Mouse (Mus musculus): ENCODE results near the gene Usp2.

- TF ChIP-seq TAL1 (IDR thresholded peaks at IDR 0.05; ENCODE audit: low read length) = no peak
- no peak for TF ChIP-seq GATA1 (IDR thresholded peaks at IDR 0.05; ENCODE audit: low read length)
Observed at GRCm38 (mm10) chr9:44052855-44053254, 14.0 kb upstream of the Usp2 start.

Measured in erythroblast, embryonic 14.5 days (primary cell).